Mouse (Mus musculus): ENCODE measurements around the gene Dnah6.

DNA sequence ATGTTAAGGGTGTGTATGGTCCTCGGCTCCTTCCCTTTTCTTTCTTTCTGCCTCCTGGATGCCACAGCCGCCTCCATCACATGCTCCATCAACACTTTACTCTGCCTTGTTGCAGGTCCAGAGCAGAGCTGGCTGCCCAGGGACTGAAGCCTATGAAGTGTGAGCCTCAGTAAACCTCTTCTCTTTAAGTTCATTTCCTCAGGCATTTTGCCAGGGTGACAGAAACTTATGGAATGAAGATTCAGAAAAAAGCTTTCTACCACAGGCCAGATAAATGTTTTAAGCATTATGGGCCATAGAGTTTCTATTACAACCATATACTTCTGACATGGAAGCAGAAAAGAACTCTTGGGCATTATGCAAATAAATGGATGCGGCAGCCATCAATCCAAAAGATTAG, 10.4 kb downstream of the Dnah6 start:
- TF ChIP-seq POLR2A (IDR thresholded peaks at IDR 0.05; ENCODE audit: insufficient read depth, low read depth, low read length) = no peak
- TF ChIP-seq CTCF (IDR thresholded peaks at IDR 0.05; ENCODE audit: insufficient read depth, low read depth, low read length) = no peak

Measured in olfactory bulb, adult 2 months (tissue).